Mouse (Mus musculus) liver, adult 2 months (tissue): ENCODE measurements at regions not wholly inside any gene's neighbourhood (a gene's known extent, or its start where the extent isn't known, plus 50 kb on each side); places are given as distances from the start of the nearest gene placed in this dataset.

Experiments
- DNase-seq: peaks from one replicate; pipeline ENCODE4 v3.0.0-alpha.2; 2011; ENCODE audit warnings: low read depth, low spot score; ENCODE audit errors: extremely low read depth
- H3K27ac ChIP-seq: fragments of 200-500 bp; replicated peaks from 2 replicates; pipeline ENCODE4 v1.5.1; 2012; ENCODE audit warnings: low read depth, mild to moderate bottlenecking, control low read depth, inconsistent platforms, low read length; ENCODE audit not compliant: insufficient read depth
- H3K27me3 ChIP-seq: fragments of 200-500 bp; 2 replicates; pipeline ENCODE4 v1.6.1; 2012; ENCODE audit warnings: mild to moderate bottlenecking, moderate library complexity, low read length, inconsistent platforms; ENCODE audit not compliant: control insufficient read depth, insufficient read depth
- H3K36me3 ChIP-seq: fragments of 200-500 bp; 2 replicates; pipeline ENCODE4 v1.6.1; 2012; ENCODE audit warnings: low read length, inconsistent platforms; ENCODE audit not compliant: control insufficient read depth, insufficient read depth
- H3K4me1 ChIP-seq: fragments of 200-500 bp; 2 replicates; pipeline ENCODE4 v1.6.1; 2011; ENCODE audit warnings: low read length; ENCODE audit not compliant: control insufficient read depth, insufficient read depth
- H3K4me3 ChIP-seq: fragments of 200-500 bp; 2 replicates; pipeline ENCODE4 v1.5.1; 2011; ENCODE audit warnings: low read depth, mild to moderate bottlenecking, control low read depth, low read length, moderate library complexity; ENCODE audit not compliant: insufficient read depth
- H3K79me2 ChIP-seq: fragments of 200-500 bp; 2 replicates; pipeline ENCODE4 v1.6.1; 2012; ENCODE audit warnings: inconsistent platforms, mild to moderate bottlenecking, low read length, moderate library complexity; ENCODE audit not compliant: control insufficient read depth, insufficient read depth
- H3K9ac ChIP-seq: fragments of 200-500 bp; 2 replicates; pipeline ENCODE4 v1.6.1; 2012; ENCODE audit warnings: low read depth, mild to moderate bottlenecking, control low read depth, inconsistent platforms, low read length
- CTCF ChIP-seq: fragments of 200-500 bp; IDR thresholded peaks from 2 replicates; pipeline ENCODE4 v1.5.1; 2011; ENCODE audit warnings: low read depth, low read length, control low read depth
- POLR2A ChIP-seq: fragments of 200-500 bp; IDR thresholded peaks from 2 replicates; pipeline ENCODE4 v1.6.1; 2011; ENCODE audit warnings: low read length, control low read depth; ENCODE audit not compliant: insufficient read depth; ENCODE audit errors: extremely low read depth
- WGBS: fragments of 180-500 bp; shearing (Covaris S2); methylation state at CpG from one replicate; pipeline ENCODE4 v1.1.7; 2018; 5-methylcytosine and 5-hydroxymethylcytosine counted together

GRCm38 (mm10) chr4:73051511-73051910, 199.1 kb upstream of the Aldoart1 start:
- Histone ChIP-seq H3K36me3 (no peaks in the 10 kb centered on the region), H3K4me3 (no peak overlapping the region), H3K27ac (no peak overlapping the region), H3K27me3 (no peaks in the 10 kb centered on the region), H3K79me2 (no peaks in the 10 kb centered on the region), H3K9ac (no peak overlapping the region), H3K4me1 (peaks cover 17% of the 10 kb centered on the region; the same call in 1 of the 2 replicates)
- TF ChIP-seq CTCF, result no peak
- TF ChIP-seq POLR2A, result no peak
- peak; percentile 92 for DNase-seq
- 31% methylated on average over 1 of the region's 1 CpGs for WGBS

DNA sequence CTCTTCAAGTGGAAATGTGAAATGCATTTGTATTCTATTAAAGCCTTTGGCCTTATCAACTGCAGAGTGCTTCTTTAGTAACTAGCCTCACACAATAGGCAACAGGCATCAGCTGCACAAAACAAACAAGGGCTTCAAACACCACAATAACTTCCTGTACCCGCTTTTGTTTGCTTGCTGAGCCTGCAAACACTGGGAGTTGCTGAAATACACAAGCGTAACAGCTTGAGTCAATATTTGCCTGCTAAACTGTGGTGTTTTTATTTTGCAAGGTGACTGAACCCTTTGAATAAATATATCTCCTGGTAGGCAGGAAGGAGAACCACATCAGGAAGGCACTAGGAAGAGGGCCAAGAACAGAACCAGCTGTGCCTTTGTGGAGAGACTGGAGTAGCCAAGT, 195.4 kb upstream of the Aldoart1 start:
- Histone ChIP-seq H3K9ac (no peak overlapping the region), H3K79me2 (no peaks in the 10 kb centered on the region), H3K36me3 (no peaks in the 10 kb centered on the region), H3K4me1 (peaks cover 19% of the 10 kb centered on the region; the same call in 1 of the 2 replicates), H3K4me3 (no peak overlapping the region), H3K27ac (no peak overlapping the region), H3K27me3 (no peaks in the 10 kb centered on the region)
- TF ChIP-seq CTCF (no peak), POLR2A (no peak)
- WGBS, result 11% methylated on average over 2 of the region's 2 CpGs
- DNase-seq, result peak; percentile 100

GRCm38 (mm10) chr4:73044356-73044755, 191.9 kb upstream of the Aldoart1 start:
- no peaks in the 10 kb centered on the region for H3K27me3 ChIP-seq
- 7% methylated on average over 2 of the region's 2 CpGs for WGBS
- H3K4me1 ChIP-seq, result peaks cover 13% of the 10 kb centered on the region; the same call in 1 of the 2 replicates
- H3K36me3 ChIP-seq, result no peaks in the 10 kb centered on the region
- no peaks in the 10 kb centered on the region for H3K79me2 ChIP-seq
- H3K9ac ChIP-seq, result no peak overlapping the region
- H3K27ac ChIP-seq, result no peak overlapping the region
- DNase-seq, result peak; percentile 94
- TF ChIP-seq CTCF (no peak), POLR2A (no peak)
- H3K4me3 ChIP-seq, result no peak overlapping the region

DNA sequence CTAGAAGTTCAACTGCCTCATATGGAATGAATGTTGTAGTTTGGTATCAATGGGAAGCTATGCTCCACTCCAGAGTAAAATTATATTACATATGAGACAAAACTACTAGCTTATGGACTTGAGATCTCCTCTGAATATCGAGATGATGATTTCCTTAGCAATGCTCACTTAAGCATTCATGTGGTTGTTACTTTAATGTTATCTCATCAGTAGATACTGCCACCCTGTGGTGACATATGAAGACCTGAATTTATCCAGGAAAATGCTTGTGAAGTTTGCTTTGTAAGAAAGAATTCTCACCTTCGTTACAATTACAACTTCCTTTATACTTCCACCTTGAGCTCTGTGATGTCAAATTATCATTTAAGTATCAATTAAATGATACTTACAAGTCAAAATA, 190.2 kb upstream of the Aldoart1 start:
- no peaks in the 10 kb centered on the region for H3K36me3 ChIP-seq
- no peak overlapping the region for H3K9ac ChIP-seq
- H3K27ac ChIP-seq, result no peak overlapping the region
- no peak overlapping the region for H3K4me3 ChIP-seq
- 9% methylated on average over 2 of the region's 2 CpGs for WGBS
- H3K79me2 ChIP-seq, result no peaks in the 10 kb centered on the region
- peak; percentile 68 for DNase-seq
- peak; percentile 54 for TF ChIP-seq CTCF
- TF ChIP-seq POLR2A, result no peak
- no peaks in the 10 kb centered on the region for H3K27me3 ChIP-seq
- H3K4me1 ChIP-seq, result peaks cover 8% of the 10 kb centered on the region; the same call in 1 of the 2 replicates

DNA sequence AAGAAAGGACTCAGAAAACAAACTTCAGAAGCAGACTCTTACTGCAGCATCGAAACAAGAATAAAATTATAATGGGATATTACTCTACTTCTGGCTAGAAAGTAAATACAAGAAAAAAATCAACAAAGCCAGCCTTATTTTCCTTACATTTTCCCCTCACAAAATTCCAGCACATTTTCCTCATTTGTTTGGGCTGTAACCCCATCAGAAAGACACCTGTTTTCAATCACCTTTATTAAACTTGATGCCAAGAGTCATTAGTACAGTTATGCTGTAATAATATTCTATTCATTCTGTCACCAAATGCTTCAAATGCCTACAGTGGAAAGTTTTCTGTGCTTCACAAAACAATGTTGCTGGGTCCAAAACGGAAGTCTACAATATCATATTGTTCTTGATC, 189.1 kb upstream of the Aldoart1 start:
- WGBS, result 84% methylated on average over 2 of the region's 2 CpGs
- H3K27me3 ChIP-seq, result no peaks in the 10 kb centered on the region
- H3K36me3 ChIP-seq, result no peaks in the 10 kb centered on the region
- no peak overlapping the region for H3K27ac ChIP-seq
- no peak for DNase-seq
- no peak overlapping the region for H3K9ac ChIP-seq
- H3K79me2 ChIP-seq, result no peaks in the 10 kb centered on the region
- H3K4me1 ChIP-seq, result peaks cover 2% of the 10 kb centered on the region; the same call in 1 of the 2 replicates
- no peak overlapping the region for H3K4me3 ChIP-seq
- TF ChIP-seq POLR2A, result no peak
- no peak for TF ChIP-seq CTCF

GRCm38 (mm10) chr4:72997686-72998085, 145.3 kb upstream of the Aldoart1 start:
- Histone ChIP-seq H3K9ac (no peak overlapping the region), H3K27me3 (no peaks in the 10 kb centered on the region), H3K36me3 (no peaks in the 10 kb centered on the region), H3K27ac (no peak overlapping the region), H3K4me1 (no peaks in the 10 kb centered on the region), H3K4me3 (no peak overlapping the region), H3K79me2 (no peaks in the 10 kb centered on the region)
- 53% methylated on average over 1 of the region's 1 CpGs for WGBS
- TF ChIP-seq POLR2A, result no peak
- no peak for TF ChIP-seq CTCF
- no peak for DNase-seq
